Mouse (Mus musculus): ENCODE results near the gene Echs1.

Echs1 gene

DNA sequence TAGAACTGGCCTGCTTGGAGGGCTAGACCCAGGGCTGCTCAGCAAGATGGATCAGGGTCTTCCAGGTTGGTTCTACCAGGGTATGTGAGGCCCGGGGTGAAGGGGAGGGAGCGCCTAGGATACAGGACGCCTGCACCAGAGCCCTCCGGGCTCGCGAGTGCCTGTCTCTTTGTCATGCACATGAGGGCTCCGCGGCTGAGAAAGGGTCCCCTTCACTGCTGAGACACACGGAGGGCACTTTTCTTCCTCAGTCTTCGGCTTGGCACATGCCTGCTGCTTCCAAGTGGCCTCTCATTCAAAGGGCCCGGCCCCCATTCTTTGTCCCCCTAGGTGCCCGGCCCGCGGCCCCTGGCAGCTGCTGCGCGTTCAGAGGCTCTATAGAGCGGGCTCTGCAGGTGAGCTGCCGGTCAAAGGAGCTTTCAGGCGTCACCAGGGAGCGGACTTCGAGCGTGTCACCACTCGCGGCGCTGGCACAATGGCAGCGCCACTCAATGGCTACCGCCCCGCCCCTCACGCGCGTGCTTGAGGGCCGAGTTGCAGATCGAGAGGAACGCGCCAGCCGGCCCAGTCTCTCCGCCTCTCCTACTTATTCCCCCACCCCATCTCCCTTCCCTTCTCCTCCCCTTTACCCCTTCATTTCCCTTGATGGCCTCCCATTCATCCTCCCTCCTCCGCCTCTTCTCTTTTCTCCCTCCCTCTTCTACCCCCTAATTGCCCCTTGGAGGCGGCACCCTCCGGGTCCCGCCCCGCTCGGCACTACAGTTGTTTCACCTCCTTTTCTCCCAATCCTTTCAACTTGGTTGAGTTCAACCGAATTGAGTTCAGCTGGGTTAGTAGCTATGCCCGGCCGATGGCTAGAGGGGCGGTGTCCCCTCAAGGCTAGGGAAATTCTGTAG, 55.1 kb downstream of the Echs1 start:
- peak; percentile 28 for DNase-seq (ENCODE audit: low spot score)

- DNase-seq (ENCODE audit: low spot score): no peak
These were observed 56.7 kb downstream of the Echs1 start for GRCm38 (mm10) chr7:140059601-140060000.

GRCm38 (mm10) chr7:140058528-140058927, 57.7 kb downstream of the Echs1 start:
- no peak for DNase-seq (ENCODE audit: low spot score)

DNA sequence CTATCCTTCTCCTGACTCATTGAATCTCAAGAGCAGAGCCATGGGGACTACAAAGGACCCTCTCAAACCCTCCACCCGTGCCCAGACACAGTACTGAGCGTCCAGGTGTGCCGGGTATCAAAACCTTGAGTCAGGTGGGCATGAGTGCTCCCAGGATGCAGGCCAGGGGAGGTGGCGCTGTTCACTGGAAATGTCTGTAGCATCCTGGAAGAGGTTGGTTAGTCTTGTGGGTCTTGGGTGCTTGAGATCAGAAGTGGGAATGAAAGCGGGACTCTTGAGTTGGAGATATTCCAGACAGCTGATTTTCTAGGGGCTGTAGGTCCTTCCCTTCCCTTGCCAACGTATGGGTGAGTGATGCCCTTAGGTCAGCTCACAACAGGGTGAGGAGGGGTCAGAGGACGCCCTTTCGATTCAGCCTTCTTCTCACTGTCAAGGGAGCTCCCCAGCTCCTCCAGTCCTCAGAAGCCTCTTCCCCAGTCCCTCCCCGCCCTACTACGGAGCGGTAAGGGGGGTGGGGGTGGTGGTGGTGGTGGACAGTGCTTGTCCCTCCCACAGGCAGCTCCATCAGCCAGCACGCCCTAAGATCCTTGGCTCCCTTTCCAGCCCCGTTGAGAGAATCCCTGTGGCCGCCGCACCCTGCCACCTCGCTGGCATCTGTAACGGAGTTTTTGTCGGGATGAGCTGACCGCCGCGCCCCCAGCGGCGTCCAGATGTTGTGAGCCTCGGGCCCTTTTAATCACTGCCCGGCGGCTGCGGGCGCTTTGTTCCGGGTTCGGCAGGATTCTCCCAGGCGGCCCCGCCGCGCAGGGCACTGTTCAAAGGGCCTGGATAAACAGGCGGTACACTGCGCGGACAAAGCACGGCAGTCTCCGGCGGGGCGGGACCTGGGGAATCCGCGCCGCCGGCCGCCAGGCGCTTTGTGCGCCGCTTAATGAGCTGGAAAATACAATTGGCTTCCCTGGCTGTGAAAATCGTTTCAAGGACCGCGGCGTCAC, 58.6 kb downstream of the Echs1 start:
- no peak for DNase-seq (ENCODE audit: low spot score)

Measured in lung, postnatal 25 days (tissue).